In genomic region chr10:82780322-82780721, GRCm38 (mm10) we compare ENCODE assay signal across 12 mouse cellular contexts. TPM values are rescaled to one million over a fixed set of nuclear protein-coding genes. Genes with fewer than 3 reads are reported as not detected.
DNase-seq lines count a peak whose midpoint lies in the region; ATAC-seq and TF ChIP-seq lines count a peak whose summit lies in the region.
"Had no signal": no experiment of that assay in that cellular context is flagged by ENCODE, and none has a peak within 500 bp of the region (broad histone marks: within the 10 kb centered on the region; RNA-seq: fewer than 3 reads in every experiment).

No protein-coding gene starts in this region.

- no peak overlapping the region for H3K27ac ChIP-seq in forebrain, embryonic 14.5 days (ENCODE audit: low read depth, low read length)
- H3K27ac ChIP-seq: forebrain, embryonic 12.5 days had no signal

- H3ac ChIP-seq in C2C12 (ENCODE audit: control insufficient read depth, insufficient read length, low read depth): no peak overlapping the region

- H3K9me3 ChIP-seq in forebrain, embryonic 14.5 days (replicated peaks; ENCODE audit: control insufficient read depth, low read length): no peaks in the 10 kb centered on the region
- H3K9me3 ChIP-seq: forebrain, embryonic 12.5 days had no signal

- H3K4me3 ChIP-seq in C2C12 (ENCODE audit: insufficient read depth, poor library complexity, severe bottlenecking): no peak overlapping the region
- no peak overlapping the region for H3K4me3 ChIP-seq in forebrain, embryonic 14.5 days (ENCODE audit: low read depth, low read length)
- H3K4me3 ChIP-seq: forebrain, embryonic 12.5 days had no signal

- H3K4me1 ChIP-seq in forebrain, embryonic 14.5 days (ENCODE audit: control insufficient read depth, insufficient read depth, low read length): no peaks in the 10 kb centered on the region

- no peaks in the 10 kb centered on the region for H3K79me3 ChIP-seq in C2C12 (ENCODE audit: low read depth)

- H3K4me2 ChIP-seq in forebrain, embryonic 14.5 days (ENCODE audit: low read length): no peak overlapping the region
- H3K4me2 ChIP-seq: forebrain, embryonic 12.5 days had no signal

- H3K9ac ChIP-seq in forebrain, embryonic 14.5 days (ENCODE audit: low read length): no peak overlapping the region
- H3K9ac ChIP-seq: forebrain, embryonic 12.5 days had no signal

- ATAC-seq in common myeloid progenitor, adult 5-6 weeks (replicated peaks; ENCODE audit: low read depth, poor library complexity, severe bottlenecking): peak; percentile 46
- ATAC-seq in megakaryocyte, adult 5-6 weeks (ENCODE audit: poor library complexity, severe bottlenecking): peak; percentile 88
- ATAC-seq in forebrain, embryonic 14.5 days: no peak

- intact Hi-C loops in left cerebral cortex, postnatal 4 days (cut with DNase I): no loop called here

- no peaks in the 10 kb centered on the region for H3K27me3 ChIP-seq in C2C12 (ENCODE audit: control insufficient read depth, insufficient read depth, insufficient read length)
- H3K27me3 ChIP-seq in forebrain, embryonic 14.5 days (replicated peaks; ENCODE audit: control insufficient read depth, insufficient read depth, low read length): no peaks in the 10 kb centered on the region
- H3K27me3 ChIP-seq: forebrain, embryonic 12.5 days had no signal

- TF ChIP-seq CTCF in C2C12 (IDR thresholded peaks at IDR 0.05; ENCODE audit: control insufficient read depth, insufficient read depth, insufficient read length): no peak

- WGBS in forebrain, embryonic 14.5 days: 98% methylated on average over 3 of the region's 3 CpGs

- no peaks in the 10 kb centered on the region for H3K79me2 ChIP-seq in C2C12 (ENCODE audit: control insufficient read depth, insufficient read depth)

- peak; percentile 65 for DNase-seq in 3134 (ENCODE audit: extremely low read depth, insufficient read length, low spot score)
- DNase-seq in left cerebral cortex, postnatal 4 days: no peak
- no peak for DNase-seq in urinary bladder, postnatal 25 days (ENCODE audit: low spot score)
- DNase-seq in forebrain, embryonic 14.5 days (ENCODE audit: low spot score): no peak
- DNase-seq in gastrocnemius, adult 8-10 months (ENCODE audit: low spot score in 2 of 2): no peak
- DNase-seq: cerebellum, adult 8-10 months; heart, postnatal 4 days; midbrain, embryonic 14.5 days had no signal

- H3K36me3 ChIP-seq in C2C12 (ENCODE audit: control insufficient read depth, insufficient read depth): no peaks in the 10 kb centered on the region
- H3K36me3 ChIP-seq in forebrain, embryonic 14.5 days (ENCODE audit: control insufficient read depth, insufficient read depth, low read length): no peaks in the 10 kb centered on the region
- H3K36me3 ChIP-seq: forebrain, embryonic 12.5 days had no signal

TF ChIP-seq in C2C12, 6 proteins besides CTCF, POLR2A, EP300 and RAD21:
- TF ChIP-seq USF1 (IDR thresholded peaks at IDR 0.05; ENCODE audit: low read depth): no peak
- TF ChIP-seq MAX (IDR thresholded peaks at IDR 0.05): peak; percentile 71

RNA-seq across cellular contexts. Expression of gene Nfyb, which starts 16.4 kb away (rescaled TPM):
- polyA plus RNA-seq in C2C12 (2012; fragmentation: generic; extraction: Trizol): 11.9 TPM
- total RNA-seq in common myeloid progenitor, adult 5-6 weeks (2017): 87.5 and 91.5 TPM in 2 replicates
- total RNA-seq in megakaryocyte, adult 5-6 weeks (2015): 34.9 and 48.3 TPM in 2 replicates
- 71.7 and 77.4 TPM in 2 replicates for total RNA-seq in megakaryocyte, adult 5-6 weeks (2017)
- 10 to 100 TPM; 50.6 to 54.3 TPM for total RNA-seq in left cerebral cortex, postnatal 4 days (2021)
- 69.1 and 70.7 TPM in 2 replicates for polyA plus RNA-seq in forebrain, embryonic 14.5 days (2014; fragmentation: Nextera tagmentation; extraction: Ambion mirVana)
- total RNA-seq in gastrocnemius, adult 8-10 months (2022): 10 to 100 TPM; 31.3 to 42.5 (median 39.8) TPM

RNA-seq across cellular contexts. Expression of gene Txnrd1, which starts 53.4 kb away (rescaled TPM):
- 172 TPM for polyA plus RNA-seq in C2C12 (2012; fragmentation: generic; extraction: Trizol)
- 114 and 119 TPM in 2 replicates for total RNA-seq in common myeloid progenitor, adult 5-6 weeks (2017)
- total RNA-seq in megakaryocyte, adult 5-6 weeks (2015): 26.2 and 29.6 TPM in 2 replicates
- 59.5 and 73.9 TPM in 2 replicates for total RNA-seq in megakaryocyte, adult 5-6 weeks (2017)
- 10 to 100 TPM; 90.2 to 94.2 TPM for total RNA-seq in left cerebral cortex, postnatal 4 days (2021)
- polyA plus RNA-seq in forebrain, embryonic 14.5 days (2014; fragmentation: Nextera tagmentation; extraction: Ambion mirVana): 157 and 169 TPM in 2 replicates
- total RNA-seq in gastrocnemius, adult 8-10 months (2022): 10 to 100 TPM; 56.7 to 79.1 (median 63.5) TPM
